Mouse (Mus musculus): Measurements from ENCODE around the gene Negr1.

GRCm38 (mm10) chr3:156794610-156795009, 233.0 kb downstream of the Negr1 start:
- TF ChIP-seq ZNF384 (IDR thresholded peaks at IDR 0.05; ENCODE audit: low read depth, low read length) (no peak), CHD2 (IDR thresholded peaks at IDR 0.05; ENCODE audit: low read depth, low read length) (no peak)

Measured in ES-E14 (cell line).